Mouse (Mus musculus): ENCODE measurements around the gene Rmi2.

GRCm38 (mm10) chr16:10845952-10846351, 11.1 kb downstream of the Rmi2 start:
- TF ChIP-seq CTCF (IDR thresholded peaks at IDR 0.05; ENCODE audit: low read depth, low read length): no peak
- no peak for TF ChIP-seq POLR2A (IDR thresholded peaks at IDR 0.05; ENCODE audit: extremely low read depth, insufficient read depth, low read length)
